Mouse (Mus musculus) kidney, postnatal 0 days (tissue): ENCODE results near the gene Nucb1. TPM values are rescaled to one million over a fixed set of nuclear protein-coding genes. Genes with fewer than 3 reads are reported as not detected.
A peak's percentile ranks its signal among the peaks of the same experiment; 100 is the strongest.

ENCODE experiments used
- ATAC-seq: fragments of 200-750 bp; cut with Nextera tagmentation; replicated peaks from 2 replicates; pipeline ENCODE4 v1.8.0; 2017; ENCODE audit warnings: low read depth, moderate number of reproducible peaks, moderate TSS enrichment, moderate library complexity; ENCODE audit not compliant: low FRiP score
- DNase-seq: peaks from one replicate; pipeline ENCODE4 v3.0.0-alpha.2; 2016; ENCODE audit warnings: low spot score
- H3K27ac ChIP-seq: fragments of 300-500 bp; sonication (generic); 2 replicates; pipeline ENCODE4 v1.5.1; 2014; ENCODE audit warnings: mild to moderate bottlenecking
- H3K27me3 ChIP-seq: fragments of 300-500 bp; sonication (generic); 2 replicates; pipeline ENCODE4 v1.6.1; 2014; ENCODE audit warnings: low read length, mixed read lengths; ENCODE audit not compliant: insufficient read depth
- H3K36me3 ChIP-seq: fragments of 300-500 bp; sonication (generic); 2 replicates; pipeline ENCODE4 v1.6.1; 2014; ENCODE audit warnings: low read length, mixed read lengths; ENCODE audit not compliant: insufficient read depth
- H3K4me1 ChIP-seq: fragments of 300-500 bp; sonication (generic); replicated peaks from 2 replicates; pipeline ENCODE4 v1.6.1; 2014; ENCODE audit warnings: antibody characterized with exemption, low read length, mixed read lengths; ENCODE audit not compliant: insufficient read depth
- H3K4me2 ChIP-seq: fragments of 300-500 bp; sonication (generic); 2 replicates; pipeline ENCODE4 v1.6.1; 2014; ENCODE audit warnings: mild to moderate bottlenecking, low read length, moderate library complexity, mixed read lengths
- H3K4me3 ChIP-seq: fragments of 300-500 bp; sonication (generic); replicated peaks from 2 replicates; pipeline ENCODE4 v1.5.1; 2014; ENCODE audit warnings: low read depth, low read length
- H3K9ac ChIP-seq: fragments of 300-500 bp; sonication (generic); 2 replicates; pipeline ENCODE4 v1.6.1; 2014; ENCODE audit warnings: low read depth, low read length
- H3K9me3 ChIP-seq: fragments of 300-500 bp; sonication (generic); replicated peaks from 2 replicates; pipeline ENCODE4 v1.6.1; 2016; ENCODE audit warnings: low read length, inconsistent platforms, mixed read lengths
- CTCF ChIP-seq: IDR thresholded peaks from 2 replicates; pipeline ENCODE4 v1.5.1; 2016; ENCODE audit warnings: antibody characterized with exemption, low read depth, mild to moderate bottlenecking, moderate library complexity
- WGBS: fragments of 180-500 bp; shearing (Covaris S2); extraction: QIAGEN DNeasy Blood & Tissue Kit; methylation state at CpG from one replicate; pipeline ENCODE4 v1.1.7; 2014; 5-methylcytosine and 5-hydroxymethylcytosine counted together
- polyA plus RNA-seq: library from polyadenylated mRNA; unstranded; fragments of >200 nt; fragmentation: Nextera tagmentation; extraction: Ambion mirVana; gene quantifications from 2 replicates; pipeline ENCODE4 v1.2.1, GENCODE M21; 2015

Nucb1 gene
- polyA plus RNA-seq, 1 experiment from 2014 or later: 246 TPM

DNA sequence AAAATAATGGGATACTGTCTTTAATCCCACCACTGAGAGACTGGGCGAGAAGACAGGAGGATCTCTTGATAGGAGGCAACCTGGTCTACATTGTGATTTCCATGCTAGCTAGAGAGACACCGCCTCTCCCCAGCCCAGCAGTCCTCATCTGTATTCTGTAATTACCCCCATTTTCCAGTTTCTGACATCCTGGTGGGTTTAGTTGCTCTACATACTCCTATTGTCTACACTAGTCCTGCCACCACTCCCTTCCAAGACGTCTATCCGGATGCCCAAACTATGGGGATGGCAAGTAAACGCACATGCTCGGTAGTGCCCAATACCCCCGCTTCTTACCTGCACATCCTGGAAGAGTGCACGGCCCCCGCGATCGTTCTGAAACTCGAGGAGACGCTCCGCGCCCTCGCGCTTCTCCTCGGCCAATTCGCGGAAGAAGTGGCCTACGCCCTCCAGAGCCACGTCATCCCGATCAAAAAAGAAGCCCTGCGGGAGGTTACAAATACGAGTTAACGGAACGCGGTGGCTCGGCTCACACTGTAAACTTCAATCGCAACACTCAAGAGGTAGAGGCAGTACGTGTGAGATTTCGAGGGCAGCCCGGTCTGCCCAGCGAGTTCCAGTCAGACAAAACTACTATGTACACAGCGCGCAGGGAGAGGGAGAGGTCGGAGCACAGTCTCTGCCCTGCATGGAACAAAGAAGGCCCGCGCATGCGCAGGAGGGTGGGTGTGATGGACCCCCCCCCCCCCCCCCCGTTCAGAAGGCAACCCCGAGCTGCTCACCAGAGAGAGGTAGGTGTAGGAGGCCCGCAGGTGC lies 51.2 kb downstream of the Nucb1 start:
- no peaks in the 10 kb centered on the region for H3K27me3 ChIP-seq
- H3K9ac ChIP-seq: peak overlapping the region; percentile 80
- H3K4me2 ChIP-seq: peak overlapping the region; percentile 85
- WGBS: under 1% methylated on average over 41 of the region's 43 CpGs
- DNase-seq (peak; percentile 90), ATAC-seq (peak; percentile 22)
- H3K9me3 ChIP-seq: no peaks in the 10 kb centered on the region
- H3K36me3 ChIP-seq: peaks cover 16% of the 10 kb centered on the region; the same call in 1 of the 2 replicates
- H3K4me3 ChIP-seq: peak overlapping the region; percentile 83
- H3K27ac ChIP-seq: peak overlapping the region; percentile 88
- no peak for TF ChIP-seq CTCF
- H3K4me1 ChIP-seq: peaks cover 22% of the 10 kb centered on the region

DNA sequence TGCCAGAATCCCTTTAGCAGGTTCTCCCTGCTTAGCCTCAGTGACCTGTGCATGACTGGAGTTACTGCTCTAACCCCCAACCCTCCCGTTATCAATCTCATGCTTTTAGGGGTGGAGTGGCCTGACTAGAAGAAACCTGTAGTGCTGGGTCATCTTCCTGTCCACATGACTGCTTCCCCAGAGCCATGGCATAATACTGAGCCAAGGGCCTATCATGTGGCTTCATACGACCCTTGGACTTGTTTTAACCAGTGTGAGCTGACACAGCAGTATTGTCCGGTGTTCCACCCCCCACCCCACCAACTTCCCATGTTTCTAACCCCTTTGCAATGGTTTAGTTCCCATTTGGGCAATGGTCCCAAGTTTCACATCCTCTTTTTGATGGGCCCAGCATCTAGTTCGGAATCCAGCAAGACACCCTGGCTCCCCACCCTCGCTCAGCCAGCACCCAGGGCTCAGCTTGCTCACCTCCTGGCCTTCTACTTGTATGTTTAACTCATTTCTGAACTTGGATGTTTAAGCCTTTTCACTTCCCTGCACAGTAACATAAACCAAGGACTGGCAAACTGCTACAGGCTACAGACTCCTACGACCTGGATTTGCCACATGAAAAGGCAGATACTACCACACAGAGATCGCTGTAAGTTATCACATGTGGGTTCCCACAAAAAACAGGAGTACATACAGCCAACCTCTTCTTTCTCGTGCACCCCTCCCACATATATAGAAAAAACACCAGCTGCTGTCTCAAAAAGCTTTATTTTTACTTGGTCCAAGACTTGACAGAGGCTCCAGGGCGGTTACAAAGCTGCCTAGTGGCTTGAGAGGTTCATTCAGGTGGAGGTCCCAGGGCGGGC lies 52.8 kb downstream of the Nucb1 start:
- Histone ChIP-seq H3K4me2 (peak overlapping the region; percentile 85), H3K27ac (peak overlapping the region; percentile 88), H3K27me3 (no peaks in the 10 kb centered on the region), H3K4me1 (peaks cover 22% of the 10 kb centered on the region), H3K9ac (peak overlapping the region; percentile 80; the same call in 1 of the 2 replicates), H3K36me3 (peaks cover 20% of the 10 kb centered on the region; the same call in 1 of the 2 replicates), H3K4me3 (peak overlapping the region; percentile 83), H3K9me3 (no peaks in the 10 kb centered on the region)
- no peak for DNase-seq
- WGBS: 37% methylated on average over 9 of the region's 10 CpGs
- no peak for TF ChIP-seq CTCF
- ATAC-seq: peak; percentile 49

DNA sequence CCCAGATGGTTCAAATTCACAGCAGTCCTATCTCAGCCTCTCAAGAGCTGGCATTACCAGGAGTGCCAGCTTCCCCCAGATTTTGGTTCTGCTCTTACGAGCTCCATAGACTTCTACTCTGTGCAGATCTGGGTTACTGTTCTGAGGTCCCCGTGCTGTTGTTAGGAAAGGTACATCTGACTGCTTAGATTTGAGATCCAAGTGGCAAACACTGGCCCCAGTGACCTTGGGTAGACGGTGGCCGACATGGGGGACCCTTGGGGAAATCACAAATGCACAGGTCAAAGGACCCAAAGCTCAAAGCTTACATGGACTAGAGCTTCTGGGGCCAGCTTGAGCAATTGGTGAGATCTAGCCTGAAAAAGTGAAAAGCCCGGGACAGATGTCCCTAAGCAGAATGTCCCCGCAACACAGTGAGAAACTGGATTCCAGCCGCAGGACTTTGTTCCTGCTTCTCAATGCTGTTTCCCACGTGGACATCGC lies 53.4 kb downstream of the Nucb1 start:
- Histone ChIP-seq H3K4me2 (peak overlapping the region; percentile 85; the same call in 1 of the 2 replicates), H3K4me1 (peaks cover 22% of the 10 kb centered on the region), H3K27ac (peak overlapping the region; percentile 5; the same call in 1 of the 2 replicates), H3K27me3 (no peaks in the 10 kb centered on the region), H3K36me3 (peaks cover 20% of the 10 kb centered on the region; the same call in 1 of the 2 replicates), H3K9me3 (no peaks in the 10 kb centered on the region), H3K9ac (no peak overlapping the region), H3K4me3 (no peak overlapping the region)
- WGBS: 36% methylated on average over 9 of the region's 9 CpGs
- no peak for TF ChIP-seq CTCF
- ATAC-seq (no peak), DNase-seq (no peak)

DNA sequence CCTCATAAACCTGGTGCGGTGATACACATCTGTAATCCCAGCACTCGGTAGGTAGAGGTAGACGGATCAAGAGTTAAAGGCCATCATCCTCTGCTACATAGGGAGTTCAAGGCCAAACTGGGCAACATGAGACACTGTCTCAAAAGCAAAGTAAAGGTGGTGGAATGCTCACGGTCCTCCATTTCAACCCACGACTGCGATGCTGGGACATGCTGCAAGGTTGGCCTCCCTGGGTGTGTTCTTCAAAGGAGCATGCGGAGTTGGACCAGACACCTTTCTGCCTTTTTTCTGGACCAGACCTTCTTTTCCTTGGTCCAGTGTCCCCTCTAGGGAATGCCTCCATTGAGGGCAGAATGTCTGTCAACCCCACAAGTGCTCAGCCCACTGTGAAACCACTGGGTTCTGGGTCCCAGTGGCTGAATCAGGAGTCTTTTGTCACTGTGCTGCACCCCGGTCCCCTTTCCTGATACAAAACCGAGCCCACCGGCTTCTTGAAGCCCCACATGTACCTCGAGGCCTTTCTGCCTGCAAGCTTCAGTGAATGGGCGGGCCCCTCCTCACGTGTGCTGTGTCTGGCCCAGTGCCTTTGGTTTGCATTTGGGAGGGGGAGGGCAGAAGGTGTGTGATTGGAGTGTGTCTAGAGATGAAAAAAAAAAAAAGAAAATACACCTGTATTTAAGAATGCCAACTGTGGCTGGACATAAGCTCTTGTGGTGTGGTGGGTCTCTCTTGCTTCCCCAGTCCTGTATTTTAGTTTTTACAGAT lies 54.1 kb downstream of the Nucb1 start:
- no peak for DNase-seq
- no peaks in the 10 kb centered on the region for H3K9me3 ChIP-seq
- no peak overlapping the region for H3K27ac ChIP-seq
- peaks cover 20% of the 10 kb centered on the region; the same call in 1 of the 2 replicates for H3K36me3 ChIP-seq
- H3K4me1 ChIP-seq: peaks cover 21% of the 10 kb centered on the region
- no peak for TF ChIP-seq CTCF
- no peaks in the 10 kb centered on the region for H3K27me3 ChIP-seq
- 77% methylated on average over 13 of the region's 13 CpGs for WGBS
- H3K9ac ChIP-seq: no peak overlapping the region
- no peak overlapping the region for H3K4me3 ChIP-seq
- ATAC-seq: no peak
- no peak overlapping the region for H3K4me2 ChIP-seq

DNA sequence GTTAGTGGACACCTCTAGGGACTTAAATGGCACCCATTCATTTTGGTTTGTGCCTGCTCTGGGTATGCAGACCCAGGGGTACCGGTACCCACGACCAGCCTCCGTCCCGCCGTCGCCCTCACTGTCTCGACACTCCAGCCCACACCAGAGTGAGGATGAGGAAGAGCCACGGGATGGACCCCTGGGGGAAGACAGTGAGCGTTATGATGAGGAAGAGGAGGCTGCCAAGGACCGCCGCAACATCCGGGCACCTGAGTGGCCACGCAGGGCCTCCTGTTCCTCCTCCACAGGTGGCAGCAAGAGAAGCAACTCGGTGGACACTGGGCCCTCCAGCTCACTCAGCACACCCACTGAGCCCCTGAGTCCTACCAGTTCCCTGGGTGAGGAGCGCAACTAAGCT lies 55.2 kb downstream of the Nucb1 start:
- Histone ChIP-seq H3K4me1 (peaks cover 11% of the 10 kb centered on the region; the same call in 1 of the 2 replicates), H3K9me3 (no peaks in the 10 kb centered on the region), H3K27ac (no peak overlapping the region), H3K9ac (no peak overlapping the region), H3K36me3 (peaks cover 23% of the 10 kb centered on the region; the same call in 1 of the 2 replicates), H3K4me3 (no peak overlapping the region), H3K4me2 (no peak overlapping the region), H3K27me3 (no peaks in the 10 kb centered on the region)
- DNase-seq (no peak), ATAC-seq (no peak)
- no peak for TF ChIP-seq CTCF
- WGBS: 94% methylated on average over 15 of the region's 15 CpGs
